Mouse (Mus musculus): ENCODE measurements around the gene Sfxn5. TPM values are rescaled to one million over a fixed set of nuclear protein-coding genes. Genes with fewer than 3 reads are reported as not detected.

The Sfxn5 gene
- polyA plus RNA-seq, 1 experiment from 2014 or later: 5.6 TPM

Small RNA genes within 50 kb of the gene (microRNA-seq; reads per million reads assigned to microRNA genes)
- not detected for gene Mir705 (ENCODE audit: borderline number of aligned reads)

Other genes with a start within 250 kb of the Sfxn5 start
- gene Spr, start 195.7 kb downstream of the Sfxn5 start, polyA plus RNA-seq (2014; fragmentation: Nextera tagmentation; extraction: Ambion mirVana): 59.8 and 82.7 TPM in 2 replicates
- not detected in 2 replicates for gene Emx1, start 146.0 kb downstream of the Sfxn5 start, polyA plus RNA-seq (2014; fragmentation: Nextera tagmentation; extraction: Ambion mirVana)
- 16.1 and 17.5 TPM in 2 replicates for gene Rab11fip5, start 41.2 kb upstream of the Sfxn5 start, polyA plus RNA-seq (2014; fragmentation: Nextera tagmentation; extraction: Ambion mirVana)
- gene Noto, start 90.5 kb upstream of the Sfxn5 start, polyA plus RNA-seq (2014; fragmentation: Nextera tagmentation; extraction: Ambion mirVana): not detected in 2 replicates
- 38.8 and 42.5 TPM in 2 replicates for gene Smyd5, start 98.6 kb upstream of the Sfxn5 start, polyA plus RNA-seq (2014; fragmentation: Nextera tagmentation; extraction: Ambion mirVana)
- gene Cct7, start 118.1 kb upstream of the Sfxn5 start, polyA plus RNA-seq (2014; fragmentation: Nextera tagmentation; extraction: Ambion mirVana): 445 and 477 TPM in 2 replicates
- gene Pradc1, start 118.5 kb upstream of the Sfxn5 start, polyA plus RNA-seq (2014; fragmentation: Nextera tagmentation; extraction: Ambion mirVana): 21.2 and 34.4 TPM in 2 replicates
- 0.06 TPM in 1 of 2 replicates, not detected in the other for gene Fbxo41, start 169.6 kb upstream of the Sfxn5 start, polyA plus RNA-seq (2014; fragmentation: Nextera tagmentation; extraction: Ambion mirVana)
- not detected in 2 replicates for gene Egr4, start 180.2 kb upstream of the Sfxn5 start, polyA plus RNA-seq (2014; fragmentation: Nextera tagmentation; extraction: Ambion mirVana)

Data from heart, embryonic 11.5 days (tissue).